ENCODE assay signal across 8 mouse cellular contexts in genomic region chr2:112261748-112262653, GRCm38 (mm10). TPM values are rescaled to one million over a fixed set of nuclear protein-coding genes. Genes with fewer than 3 reads are reported as not detected.
DNase-seq lines count a peak whose midpoint lies in the region; ATAC-seq and TF ChIP-seq lines count a peak whose summit lies in the region.

TSS of gene Nop10 (plus strand) at chr2:112261926.

- no peaks in the 10 kb centered on the region for H3K27me3 ChIP-seq in forebrain, embryonic 15.5 days

- peak; percentile 96 for DNase-seq in ES-E14 (ENCODE audit: low read depth, low spot score)
- DNase-seq in cerebellum, adult 11 months, result peak; percentile 88
- peak; percentile 58 for DNase-seq in heart, postnatal 25 days (ENCODE audit: low spot score)
- DNase-seq in layer of hippocampus, adult 18-20 months (ENCODE audit: low spot score in 2 of 2), result peak; percentile 86 to 95
- peak; percentile 78 for DNase-seq in lung, adult 2 months
- peak; percentile 68 to 77 for DNase-seq in thymus, adult 18-20 months

- peak; percentile 65 for ATAC-seq in forebrain, embryonic 15.5 days (replicated peaks)
- peak; percentile 63 for ATAC-seq in neutrophil, adult 5-6 weeks (ENCODE audit: extremely low read depth, insufficient number of reproducible peaks, low FRiP score, poor library complexity, severe bottlenecking)

- no peak within 1 kb of the TSS for H3K27ac ChIP-seq in ES-E14 (ENCODE audit: insufficient read depth, low read depth, low read length, poor library complexity, severe bottlenecking)
- H3K27ac ChIP-seq in forebrain, embryonic 15.5 days (replicated peaks), result peak within 1 kb of the TSS; percentile 71

- H3K9me3 ChIP-seq in ES-E14 (ENCODE audit: control insufficient read depth, insufficient read depth, low read depth, low read length), result no peaks in the 10 kb centered on the region
- no peaks in the 10 kb centered on the region for H3K9me3 ChIP-seq in forebrain, embryonic 15.5 days

- H3K4me3 ChIP-seq in ES-E14 (ENCODE audit: insufficient read depth in 1 of 2, low read depth in 1 of 2, low read length in 2 of 2, poor library complexity in 1 of 2, severe bottlenecking in 1 of 2), result peak within 1 kb of the TSS; percentile 79 to 97
- H3K4me3 ChIP-seq in forebrain, embryonic 15.5 days, result peak within 1 kb of the TSS; percentile 68
- peak within 1 kb of the TSS; percentile 87 for H3K4me3 ChIP-seq in lung, adult 2 months (replicated peaks; ENCODE audit: extremely low read depth, low read depth, low read length)

- H3K4me1 ChIP-seq in ES-E14 (ENCODE audit: control insufficient read depth in 2 of 2, insufficient read depth in 2 of 2, low read length in 2 of 2, poor library complexity in 1 of 2), result no peaks in the 10 kb centered on the region; a peak in 1 of 4 replicates
- H3K4me1 ChIP-seq in forebrain, embryonic 15.5 days, result peaks cover 25% of the 10 kb centered on the region
- peaks cover 4% of the 10 kb centered on the region; the same call in 1 of the 2 replicates for H3K4me1 ChIP-seq in lung, adult 2 months (ENCODE audit: control insufficient read depth, insufficient read depth, low read length)

- peak within 1 kb of the TSS; percentile 54 for H3K4me2 ChIP-seq in forebrain, embryonic 15.5 days (replicated peaks)

- peak; percentile 98 for TF ChIP-seq POLR2A in lung, adult 2 months (IDR thresholded peaks at IDR 0.05; ENCODE audit: borderline replicate concordance, extremely low read depth, low read depth, low read length)

- peak; percentile 70 for TF ChIP-seq CTCF in lung, adult 2 months (IDR thresholded peaks at IDR 0.05; ENCODE audit: insufficient read depth, low read length)

- WGBS in forebrain, embryonic 15.5 days, result under 1% methylated on average over 36 of the region's 36 CpGs
- under 1% methylated on average over 36 of the region's 36 CpGs for WGBS in lung, adult 2 months

- intact Hi-C loops in heart, postnatal 25 days (cut with DNase I), result loop anchor here (1.0 to 10.0 kb wide), 5 partner anchors 23 to 230 kb away; partner anchors contain the start of genes Aven, Emc4 and Lpcat4

- H3K36me3 ChIP-seq in ES-E14 (ENCODE audit: control insufficient read depth, insufficient read depth, low read length, poor library complexity, severe bottlenecking), result peaks cover 3% of the 10 kb centered on the region; the same call in 1 of the 2 replicates
- no peaks in the 10 kb centered on the region for H3K36me3 ChIP-seq in forebrain, embryonic 15.5 days

- H3K9ac ChIP-seq in ES-E14 (ENCODE audit: insufficient read depth, low read depth, low read length, poor library complexity, severe bottlenecking), result peak within 1 kb of the TSS; percentile 94
- H3K9ac ChIP-seq in forebrain, embryonic 15.5 days (replicated peaks), result peak within 1 kb of the TSS; percentile 64

- in situ Hi-C loops in ES-E14 (cut with MboI; ENCODE audit: low sequenced_read_pairs in 2 of 2, unreplicated experiment in 2 of 2), result no loop called here

TF ChIP-seq in ES-E14, 5 proteins besides CTCF, POLR2A, EP300 and RAD21:
- TF ChIP-seq ZC3H11A (IDR thresholded peaks at IDR 0.05; ENCODE audit: borderline replicate concordance, low read depth, low read length), result no peak
- TF ChIP-seq HCFC1 (IDR thresholded peaks at IDR 0.05; ENCODE audit: borderline replicate concordance, insufficient read depth, low read length), result peak; percentile 99
- TF ChIP-seq CHD2 (IDR thresholded peaks at IDR 0.05; ENCODE audit: low read depth, low read length), result 0 out of 2 replicates have a peak, but pooled peaks have one; percentile 26
- no peak for TF ChIP-seq ZNF384 (IDR thresholded peaks at IDR 0.05; ENCODE audit: low read depth, low read length)
- no peak for TF ChIP-seq MAFK (IDR thresholded peaks at IDR 0.05; ENCODE audit: insufficient read depth, low read depth, low read length)

RNA-seq across cellular contexts. Expression of gene Nop10, which starts in this region (rescaled TPM):
- total RNA-seq in ES-E14 (2012; rRNA removed), result 308 and 339 TPM in 2 replicates
- 164 and 187 TPM in 2 replicates for polyA plus RNA-seq in forebrain, embryonic 15.5 days (2015; fragmentation: Nextera tagmentation; extraction: Ambion mirVana)
- 10 to 100 TPM; 62.2 to 64.3 TPM for total RNA-seq in heart, postnatal 25 days (2021)
- 10 to 100 TPM; 52.4 TPM for total RNA-seq in layer of hippocampus, adult 18-20 months (2021)
- polyA plus RNA-seq in lung, adult 2 months (2012; rRNA removed), result 40.3 and 50.4 TPM in 2 replicates
- 34.6 and 45.7 TPM in 2 replicates for total RNA-seq in neutrophil, adult 5-6 weeks (2017)
